Mouse (Mus musculus) effector memory CD4-positive, alpha-beta T cell, adult 5 months (primary cell): ENCODE data around the gene Tssk3. TPM values are rescaled to one million over a fixed set of nuclear protein-coding genes. Genes with fewer than 3 reads are reported as not detected.

ENCODE experiments used
- polyA plus RNA-seq: library from polyadenylated mRNA; unstranded; fragments of 100-300 nt; shearing (Covaris generic); gene quantifications from one replicate; pipeline ENCODE4 v1.2.1, GENCODE M21; 2017

Gene Tssk3
- not detected for polyA plus RNA-seq

GRCm38 (mm10) chr4:129490972-129491880, at the start of gene Tssk3, which contains the start of gene Fam229a:
Tssk3 (minus strand) TSS chr4:129491022.
Fam229a (plus strand) TSS chr4:129491190.

GRCm38 (mm10) chr4:129513086-129513767, 22.4 kb upstream of the Tssk3 start, which contains the start of gene Marcksl1:
Marcksl1 (plus strand) TSS chr4:129513581.

DNA sequence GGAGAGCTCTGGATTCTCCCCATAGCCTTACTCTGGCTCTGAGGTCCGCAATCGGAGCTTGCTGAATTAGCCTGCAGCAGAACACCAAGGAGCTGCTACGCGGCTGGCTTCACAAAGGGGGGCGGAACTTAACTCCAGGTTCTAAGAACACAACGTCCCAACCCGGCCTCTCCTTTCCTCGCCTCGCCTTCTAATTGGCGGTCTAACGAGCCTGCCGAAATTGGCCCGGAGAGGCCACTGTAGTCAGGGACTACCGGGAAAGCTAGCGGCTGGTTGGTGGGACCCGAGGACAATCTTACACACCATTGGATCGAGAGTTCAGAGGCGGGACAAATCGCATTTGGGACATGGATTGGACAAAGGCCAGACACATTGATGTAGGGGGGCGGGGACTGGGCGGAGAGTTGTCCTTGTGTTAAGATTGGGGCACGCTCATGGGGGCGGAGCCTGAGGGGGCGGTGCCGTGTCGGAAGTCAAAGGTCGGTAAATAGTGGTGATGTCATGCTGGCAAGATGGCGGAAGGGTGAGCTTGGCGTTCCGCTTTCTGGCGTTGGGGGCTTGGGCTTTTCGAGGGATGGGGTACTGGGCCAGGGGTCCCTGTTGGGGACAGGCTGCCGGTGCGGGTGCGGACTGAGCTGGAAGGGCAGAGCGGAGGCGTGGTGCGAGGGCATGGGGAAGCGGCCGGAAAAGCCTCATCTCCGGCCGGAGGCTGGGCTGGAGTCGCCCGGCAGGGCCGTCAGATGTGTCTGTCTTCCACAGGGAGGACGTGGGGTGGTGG, 29.4 kb downstream of the Tssk3 start, which contains the start of gene Bsdc1:
Bsdc1 (plus strand) TSS at position 399 of the 778 bp plus-strand sequence.

GRCm38 (mm10) chr4:129440340-129441063, 50.3 kb downstream of the Tssk3 start, which contains the start of gene Zbtb8b:
Zbtb8b (minus strand) TSS chr4:129440853.

Other genes starting within 250 kb of the Tssk3 start
- gene C77080, start 229.6 kb downstream of the Tssk3 start, polyA plus RNA-seq, result 0.29 TPM
- 0.16 TPM for gene Sync, start 203.4 kb downstream of the Tssk3 start, polyA plus RNA-seq
- 265 TPM for gene Rbbp4, start 155.7 kb downstream of the Tssk3 start, polyA plus RNA-seq
- gene Zbtb8os, start 155.3 kb downstream of the Tssk3 start, polyA plus RNA-seq, result 37.8 TPM
- 3.1 TPM for gene Zbtb8a, start 112.9 kb downstream of the Tssk3 start, polyA plus RNA-seq
- not detected for gene Zbtb8b, start 50.2 kb downstream of the Tssk3 start, polyA plus RNA-seq
- gene Bsdc1, start 29.4 kb downstream of the Tssk3 start, polyA plus RNA-seq, result 77.9 TPM
- not detected for gene Fam229a, start 168 bp upstream of the Tssk3 start, polyA plus RNA-seq
- 56.0 TPM for gene Marcksl1, start 22.6 kb upstream of the Tssk3 start, polyA plus RNA-seq
- 158 TPM for gene Hdac1, start 51.7 kb upstream of the Tssk3 start, polyA plus RNA-seq
- gene Lck, start 82.6 kb upstream of the Tssk3 start, polyA plus RNA-seq, result 1,252 TPM
- gene Fam167b, start 87.5 kb upstream of the Tssk3 start, polyA plus RNA-seq, result not detected
- gene Eif3i, start 109.6 kb upstream of the Tssk3 start, polyA plus RNA-seq, result 172 TPM
- 166 TPM for gene Tmem234, start 109.6 kb upstream of the Tssk3 start, polyA plus RNA-seq
- gene Dcdc2b, start 123.2 kb upstream of the Tssk3 start, polyA plus RNA-seq, result 3.4 TPM
- 15.5 TPM for gene Iqcc, start 128.1 kb upstream of the Tssk3 start, polyA plus RNA-seq
- gene Ccdc28b, start 132.9 kb upstream of the Tssk3 start, polyA plus RNA-seq, result 24.3 TPM
- gene Txlna, start 150.0 kb upstream of the Tssk3 start, polyA plus RNA-seq, result 52.7 TPM
- 23.1 TPM for gene Kpna6, start 181.7 kb upstream of the Tssk3 start, polyA plus RNA-seq
- 20.7 TPM for gene Tmem39b, start 205.8 kb upstream of the Tssk3 start, polyA plus RNA-seq